Mouse (Mus musculus) spleen, adult 2 months (tissue): Measurements from ENCODE around the gene Ptgdr2. TPM values are rescaled to one million over a fixed set of nuclear protein-coding genes. Genes with fewer than 3 reads are reported as not detected.
A peak's percentile ranks its signal among the peaks of the same experiment; 100 is the strongest.

Experiments used
- DNase-seq, 2 experiments: peaks; one replicate each; pipeline versions ENCODE4 v3.0.0 to v3.0.0-alpha.2; 2012 to 2021; ENCODE audit warnings: low spot score in 2 of 2, low read depth in 1 of 2
- H3K27ac ChIP-seq: fragments of 200-500 bp; 2 replicates; pipeline ENCODE4 v1.5.1; 2012; ENCODE audit warnings: low read length, inconsistent platforms; ENCODE audit not compliant: insufficient read depth
- H3K27me3 ChIP-seq: fragments of 200-500 bp; 2 replicates; pipeline ENCODE4 v1.6.1; 2012; ENCODE audit warnings: mild to moderate bottlenecking, moderate library complexity, low read length, inconsistent platforms; ENCODE audit not compliant: control insufficient read depth, insufficient read depth
- H3K36me3 ChIP-seq: fragments of 200-500 bp; 2 replicates; pipeline ENCODE4 v1.6.1; 2012; ENCODE audit warnings: mild to moderate bottlenecking, low read length, inconsistent platforms; ENCODE audit not compliant: control insufficient read depth, insufficient read depth
- H3K4me1 ChIP-seq: fragments of 200-500 bp; 2 replicates; pipeline ENCODE4 v1.6.1; 2011; ENCODE audit warnings: inconsistent platforms; ENCODE audit not compliant: control insufficient read depth, insufficient read depth, insufficient read length
- H3K4me3 ChIP-seq: fragments of 200-500 bp; 2 replicates; pipeline ENCODE4 v1.5.1; 2011; ENCODE audit warnings: mild to moderate bottlenecking, inconsistent platforms; ENCODE audit not compliant: insufficient read depth, insufficient read length; ENCODE audit errors: extremely low read depth
- CTCF ChIP-seq: fragments of 200-500 bp; IDR thresholded peaks from 2 replicates; pipeline ENCODE4 v1.5.1; 2011; ENCODE audit warnings: mild to moderate bottlenecking, inconsistent platforms; ENCODE audit not compliant: insufficient read depth, insufficient read length, insufficient replicate concordance; ENCODE audit errors: extremely low read depth
- POLR2A ChIP-seq: fragments of 200-500 bp; IDR thresholded peaks from 2 replicates; pipeline ENCODE4 v1.6.1; 2011; ENCODE audit warnings: low read depth, low read length, inconsistent platforms
- WGBS: fragments of 180-500 bp; shearing (Covaris S2); methylation state at CpG from one replicate; pipeline ENCODE4 v1.1.7; 2018; 5-methylcytosine and 5-hydroxymethylcytosine counted together
- polyA plus RNA-seq: library from polyadenylated mRNA; depleted of rRNA; stranded (reverse); fragments of >200 nt; gene quantifications from 2 replicates; pipeline ENCODE4 v1.2.3, GENCODE M21; 2012; rRNA removed

Gene Ptgdr2
- 0.54 and 0.82 TPM in 2 replicates for polyA plus RNA-seq

DNA sequence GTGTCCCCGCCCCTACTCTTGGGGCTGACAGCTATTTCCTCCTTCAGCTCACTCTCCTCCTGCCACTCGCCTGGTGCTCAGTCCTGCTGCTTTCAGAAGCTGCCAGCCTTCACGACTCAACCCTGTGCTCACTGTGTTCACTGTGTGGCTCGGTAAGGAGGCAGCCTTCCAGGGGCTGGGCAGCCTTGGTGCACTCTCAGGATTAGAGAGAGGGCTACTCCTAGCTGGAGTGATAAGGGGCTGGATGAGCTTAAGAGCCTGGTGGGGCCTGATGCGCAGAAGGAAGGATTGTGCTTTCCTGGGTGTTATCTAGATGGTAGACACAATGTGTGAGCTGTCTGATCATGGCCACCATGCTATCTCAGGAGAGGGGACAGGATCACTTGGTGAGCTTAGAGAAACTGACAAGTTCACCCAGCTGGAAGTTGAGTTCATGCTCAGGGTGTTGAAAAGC lies at the start of gene Ptgdr2:
Gene Ptgdr2, plus strand, starts transcription at position 51 of the 454 bp plus-strand sequence.
- H3K4me1 ChIP-seq: peaks cover 4% of the 10 kb centered on the region
- no peak for DNase-seq
- 36% methylated on average over 5 of the region's 5 CpGs for WGBS
- TF ChIP-seq CTCF (no peak), POLR2A (no peak)
- peaks cover 4% of the 10 kb centered on the region; the same call in 1 of the 2 replicates for H3K36me3 ChIP-seq
- H3K4me3 ChIP-seq: no peak within 1 kb of the TSS
- H3K27me3 ChIP-seq: no peaks in the 10 kb centered on the region
- H3K27ac ChIP-seq: no peak within 1 kb of the TSS

DNA sequence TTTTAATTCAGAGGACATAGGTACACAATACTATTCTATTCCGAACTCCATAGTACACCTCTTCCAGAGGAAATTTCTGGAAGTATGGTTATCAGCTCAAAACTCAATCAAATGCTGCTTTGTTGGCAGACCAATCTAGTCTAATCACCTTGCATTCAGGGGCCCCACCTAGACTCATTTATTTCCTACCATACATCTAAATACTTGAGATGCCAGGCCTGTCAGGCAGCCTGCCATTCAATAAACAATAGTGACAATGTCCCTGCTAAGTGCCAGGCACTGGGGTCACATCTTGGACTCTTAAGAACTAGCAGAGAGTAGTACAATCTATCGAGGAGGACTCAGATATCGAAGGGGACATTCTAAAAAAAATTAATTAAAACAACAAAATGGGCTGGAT lies 44.8 kb upstream of the Ptgdr2 start:
- Histone ChIP-seq H3K27ac (no peak overlapping the region), H3K36me3 (no peaks in the 10 kb centered on the region), H3K27me3 (no peaks in the 10 kb centered on the region), H3K4me1 (peaks cover 3% of the 10 kb centered on the region), H3K4me3 (no peak overlapping the region)
- 90% methylated on average over 3 of the region's 3 CpGs for WGBS
- no peak for DNase-seq
- TF ChIP-seq CTCF (no peak), POLR2A (no peak)

- H3K27ac ChIP-seq: peak within 1 kb of the TSS; percentile 87
These were observed 41.9 kb upstream of the Ptgdr2 start, which contains the start of gene Prpf19 for GRCm38 (mm10) chr19:10895016-10895528. Gene Prpf19, plus strand, starts transcription at chr19:10895231.

DNA sequence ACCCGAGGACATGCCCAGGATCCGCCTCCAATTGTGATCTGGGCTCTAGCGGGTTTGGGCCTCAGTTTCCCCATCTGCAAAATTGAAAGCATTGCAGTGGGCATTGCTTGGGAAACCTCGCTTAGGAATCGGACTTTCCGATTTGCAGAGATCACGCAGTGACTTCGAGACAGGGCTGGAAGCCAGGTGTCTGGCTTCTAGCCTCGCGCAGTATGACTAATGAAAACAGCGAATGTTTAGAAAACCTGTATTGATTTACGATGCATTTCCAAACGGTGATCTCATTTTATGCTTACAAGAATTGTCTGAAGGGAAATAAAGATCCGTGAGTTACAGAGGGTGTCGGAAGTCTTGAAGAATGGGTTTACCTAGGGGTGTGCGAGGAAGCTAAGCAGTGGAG lies 41.3 kb upstream of the Ptgdr2 start:
- peaks cover 18% of the 10 kb centered on the region for H3K36me3 ChIP-seq
- no peak for TF ChIP-seq CTCF
- no peak for TF ChIP-seq POLR2A
- no peak for DNase-seq
- H3K4me1 ChIP-seq: peaks cover 3% of the 10 kb centered on the region
- H3K4me3 ChIP-seq: peak overlapping the region; percentile 97
- H3K27ac ChIP-seq: peak overlapping the region; percentile 87
- H3K27me3 ChIP-seq: no peaks in the 10 kb centered on the region
- 1% methylated on average over 16 of the region's 16 CpGs for WGBS

More at GRCm38 (mm10) chr19:10895016-10895528, 41.9 kb upstream of the Ptgdr2 start, which contains the start of gene Prpf19:
- H3K4me1 ChIP-seq: peaks cover 3% of the 10 kb centered on the region
- under 1% methylated on average over 43 of the region's 43 CpGs for WGBS
- no peak for TF ChIP-seq CTCF
- peak; percentile 64 for TF ChIP-seq POLR2A
- peak; percentile 90 to 97 for DNase-seq
- H3K27me3 ChIP-seq: no peaks in the 10 kb centered on the region
- peaks cover 12% of the 10 kb centered on the region for H3K36me3 ChIP-seq
- peak within 1 kb of the TSS; percentile 97 for H3K4me3 ChIP-seq

DNA sequence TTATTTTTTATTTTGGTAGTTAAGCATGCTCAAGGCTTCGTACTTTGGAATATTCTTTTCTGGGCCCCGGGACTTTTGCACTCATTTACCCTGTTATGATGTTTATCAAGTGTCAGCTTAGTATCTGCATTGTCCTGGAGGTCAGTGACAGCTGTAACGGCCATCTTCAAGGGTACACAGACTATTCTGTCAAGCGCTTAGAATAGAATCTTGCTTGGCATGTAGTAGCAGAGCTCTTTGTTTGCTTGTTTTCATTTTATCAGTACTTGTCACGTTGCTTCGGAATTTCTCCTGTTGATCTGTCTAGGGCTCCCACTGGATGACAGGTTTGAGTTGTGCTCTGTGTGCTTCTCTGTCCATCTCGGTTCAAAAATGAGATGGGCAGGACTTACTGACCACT lies 40.1 kb upstream of the Ptgdr2 start:
- 86% methylated on average over 7 of the region's 7 CpGs for WGBS
- Histone ChIP-seq H3K36me3 (peaks cover 23% of the 10 kb centered on the region), H3K27ac (no peak overlapping the region), H3K4me3 (no peak overlapping the region), H3K4me1 (peaks cover 3% of the 10 kb centered on the region), H3K27me3 (no peaks in the 10 kb centered on the region)
- no peak for DNase-seq
- no peak for TF ChIP-seq POLR2A
- no peak for TF ChIP-seq CTCF

DNA sequence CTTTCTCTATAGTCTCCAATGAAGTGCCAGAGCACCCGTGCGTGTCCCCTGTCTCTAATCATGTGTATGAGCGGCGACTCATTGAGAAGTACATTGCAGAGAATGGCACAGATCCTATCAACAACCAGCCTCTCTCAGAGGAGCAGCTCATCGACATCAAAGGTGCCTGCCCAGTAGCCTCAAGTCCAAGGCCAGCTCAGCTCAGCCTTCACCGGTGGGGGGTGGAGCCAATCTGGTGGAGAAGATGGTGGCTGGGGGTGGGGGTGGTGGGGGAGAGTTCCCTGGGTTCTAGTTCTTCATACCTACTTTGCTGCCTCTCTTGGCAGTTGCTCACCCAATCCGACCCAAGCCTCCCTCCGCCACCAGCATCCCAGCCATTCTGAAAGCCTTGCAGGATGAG lies 39.5 kb upstream of the Ptgdr2 start:
- TF ChIP-seq CTCF (no peak), POLR2A (no peak)
- H3K36me3 ChIP-seq: peaks cover 29% of the 10 kb centered on the region
- peaks cover 3% of the 10 kb centered on the region for H3K4me1 ChIP-seq
- 85% methylated on average over 8 of the region's 8 CpGs for WGBS
- DNase-seq: no peak
- no peak overlapping the region for H3K27ac ChIP-seq
- H3K27me3 ChIP-seq: no peaks in the 10 kb centered on the region
- H3K4me3 ChIP-seq: no peak overlapping the region

DNA sequence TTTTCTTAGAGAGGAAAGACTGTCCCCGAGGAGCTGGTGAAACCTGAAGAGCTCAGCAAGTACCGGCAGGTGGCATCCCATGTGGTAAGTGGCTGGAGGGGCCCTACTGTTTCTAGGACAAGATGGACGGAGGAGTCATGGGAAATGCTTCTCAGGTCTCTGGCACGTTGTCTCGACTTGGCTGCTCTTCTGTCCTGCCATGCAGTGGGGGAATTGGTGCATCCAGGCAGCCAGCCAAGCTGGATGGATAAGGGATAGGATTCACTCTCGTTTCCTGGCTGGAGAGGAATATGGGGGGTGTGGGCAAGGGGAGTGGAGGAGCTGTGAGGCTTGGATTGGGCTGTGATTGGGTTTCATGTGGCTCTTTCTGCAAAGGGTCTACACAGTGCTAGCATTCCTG lies 36.6 kb upstream of the Ptgdr2 start:
- no peak for DNase-seq
- H3K4me1 ChIP-seq: peaks cover 3% of the 10 kb centered on the region
- TF ChIP-seq CTCF (no peak), POLR2A (no peak)
- H3K4me3 ChIP-seq: no peak overlapping the region
- WGBS: 88% methylated on average over 6 of the region's 6 CpGs
- no peak overlapping the region for H3K27ac ChIP-seq
- H3K36me3 ChIP-seq: peaks cover 45% of the 10 kb centered on the region
- H3K27me3 ChIP-seq: no peaks in the 10 kb centered on the region
